Mouse (Mus musculus): ENCODE measurements at regions not wholly inside any gene's neighbourhood (a gene's known extent, or its start where the extent isn't known, plus 50 kb on each side); places are given as distances from the start of the nearest gene placed in this dataset.
A peak's percentile ranks its signal among the peaks of the same experiment; 100 is the strongest.

DNA sequence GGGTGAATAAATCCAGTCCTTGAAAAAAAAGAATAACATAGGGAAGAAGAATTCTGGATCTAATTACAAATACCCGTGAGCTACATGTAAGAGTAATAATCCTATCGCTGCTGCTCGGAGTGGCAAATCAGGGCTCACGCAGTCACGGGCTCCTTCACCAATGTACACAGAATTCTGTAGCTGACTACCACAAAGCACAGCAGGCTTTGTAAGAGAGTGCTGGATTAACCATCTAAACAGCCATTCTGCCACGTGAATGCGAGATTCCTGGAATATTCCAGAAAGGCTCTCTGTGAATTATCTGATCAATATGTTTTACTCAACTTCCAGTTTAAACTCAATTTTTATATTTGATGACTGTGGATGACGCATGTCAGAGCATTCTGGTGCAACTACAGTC, 165.1 kb upstream of the Isl1 start:
- Histone ChIP-seq H3K4me3 (ENCODE audit: low read depth, low read length) (no peak overlapping the region), H3K9ac (replicated peaks; ENCODE audit: low read length, poor library complexity, severe bottlenecking) (no peak overlapping the region), H3K36me3 (ENCODE audit: insufficient read depth, low read length) (no peaks in the 10 kb centered on the region), H3K4me2 (ENCODE audit: low read depth, low read length, poor library complexity, severe bottlenecking) (no peak overlapping the region), H3K27me3 (ENCODE audit: insufficient read depth, low read length) (no peaks in the 10 kb centered on the region), H3K4me1 (ENCODE audit: insufficient read depth, low read length) (no peaks in the 10 kb centered on the region), H3K27ac (ENCODE audit: low read depth, low read length) (no peak overlapping the region), H3K9me3 (ENCODE audit: low read length) (no peaks in the 10 kb centered on the region)
- WGBS = 74% methylated on average over 8 of the region's 8 CpGs
- ATAC-seq (ENCODE audit: low FRiP score) (no peak), DNase-seq (ENCODE audit: low spot score) (no peak)
- TF ChIP-seq CTCF (IDR thresholded peaks at IDR 0.05) = no peak

GRCm38 (mm10) chr13:116461757-116462156, 152.3 kb upstream of the Isl1 start:
- no peak for TF ChIP-seq CTCF (IDR thresholded peaks at IDR 0.05)
- no peaks in the 10 kb centered on the region for H3K36me3 ChIP-seq (ENCODE audit: insufficient read depth, low read length)
- ATAC-seq (ENCODE audit: low FRiP score) (no peak), DNase-seq (ENCODE audit: low spot score) (peak; percentile 28)
- WGBS = 43% methylated on average over 6 of the region's 6 CpGs
- H3K9me3 ChIP-seq (ENCODE audit: low read length) = no peaks in the 10 kb centered on the region
- H3K4me3 ChIP-seq (ENCODE audit: low read depth, low read length) = no peak overlapping the region
- no peak overlapping the region for H3K4me2 ChIP-seq (ENCODE audit: low read depth, low read length, poor library complexity, severe bottlenecking)
- no peak overlapping the region for H3K27ac ChIP-seq (ENCODE audit: low read depth, low read length)
- H3K9ac ChIP-seq (replicated peaks; ENCODE audit: low read length, poor library complexity, severe bottlenecking) = no peak overlapping the region
- H3K4me1 ChIP-seq (ENCODE audit: insufficient read depth, low read length) = no peaks in the 10 kb centered on the region
- H3K27me3 ChIP-seq (ENCODE audit: insufficient read depth, low read length) = no peaks in the 10 kb centered on the region

- ATAC-seq (ENCODE audit: low FRiP score) (no peak), DNase-seq (ENCODE audit: low spot score) (peak; percentile 26)
- no peak overlapping the region for H3K4me3 ChIP-seq (ENCODE audit: low read depth, low read length)
- H3K4me2 ChIP-seq (ENCODE audit: low read depth, low read length, poor library complexity, severe bottlenecking) = no peak overlapping the region
- H3K36me3 ChIP-seq (ENCODE audit: insufficient read depth, low read length) = no peaks in the 10 kb centered on the region
- no peak overlapping the region for H3K9ac ChIP-seq (replicated peaks; ENCODE audit: low read length, poor library complexity, severe bottlenecking)
- 0 out of 2 replicates have a peak, but pooled peaks cover 2% of the 10 kb centered on the region for H3K4me1 ChIP-seq (ENCODE audit: insufficient read depth, low read length)
- 55% methylated on average over 15 of the region's 15 CpGs for WGBS
- no peak overlapping the region for H3K27ac ChIP-seq (ENCODE audit: low read depth, low read length)
- no peaks in the 10 kb centered on the region for H3K27me3 ChIP-seq (ENCODE audit: insufficient read depth, low read length)
- H3K9me3 ChIP-seq (ENCODE audit: low read length) = no peaks in the 10 kb centered on the region
- no peak for TF ChIP-seq CTCF (IDR thresholded peaks at IDR 0.05)
Measured at GRCm38 (mm10) chr13:116443165-116443955, 133.9 kb upstream of the Isl1 start.

- Histone ChIP-seq H3K4me2 (ENCODE audit: low read depth, low read length, poor library complexity, severe bottlenecking) (no peak overlapping the region), H3K4me1 (ENCODE audit: insufficient read depth, low read length) (no peaks in the 10 kb centered on the region), H3K27ac (ENCODE audit: low read depth, low read length) (no peak overlapping the region), H3K9me3 (ENCODE audit: low read length) (no peaks in the 10 kb centered on the region), H3K36me3 (ENCODE audit: insufficient read depth, low read length) (no peaks in the 10 kb centered on the region), H3K27me3 (ENCODE audit: insufficient read depth, low read length) (no peaks in the 10 kb centered on the region), H3K4me3 (ENCODE audit: low read depth, low read length) (no peak overlapping the region), H3K9ac (replicated peaks; ENCODE audit: low read length, poor library complexity, severe bottlenecking) (no peak overlapping the region)
- no peak for DNase-seq (ENCODE audit: low spot score)
- TF ChIP-seq CTCF (IDR thresholded peaks at IDR 0.05) = no peak
- 70% methylated on average over 3 of the region's 3 CpGs for WGBS
- no peak for ATAC-seq (ENCODE audit: low FRiP score)
Measured at GRCm38 (mm10) chr13:116417768-116418167, 108.3 kb upstream of the Isl1 start.

GRCm38 (mm10) chr13:116414473-116414872, 105.0 kb upstream of the Isl1 start:
- Histone ChIP-seq H3K36me3 (ENCODE audit: insufficient read depth, low read length) (no peaks in the 10 kb centered on the region), H3K27me3 (ENCODE audit: insufficient read depth, low read length) (no peaks in the 10 kb centered on the region), H3K9ac (replicated peaks; ENCODE audit: low read length, poor library complexity, severe bottlenecking) (no peak overlapping the region), H3K4me1 (ENCODE audit: insufficient read depth, low read length) (no peaks in the 10 kb centered on the region), H3K9me3 (ENCODE audit: low read length) (no peaks in the 10 kb centered on the region), H3K4me3 (ENCODE audit: low read depth, low read length) (no peak overlapping the region), H3K27ac (ENCODE audit: low read depth, low read length) (no peak overlapping the region), H3K4me2 (ENCODE audit: low read depth, low read length, poor library complexity, severe bottlenecking) (no peak overlapping the region)
- ATAC-seq (ENCODE audit: low FRiP score) (no peak), DNase-seq (ENCODE audit: low spot score) (no peak)
- WGBS = 55% methylated on average over 7 of the region's 7 CpGs
- no peak for TF ChIP-seq CTCF (IDR thresholded peaks at IDR 0.05)

DNA sequence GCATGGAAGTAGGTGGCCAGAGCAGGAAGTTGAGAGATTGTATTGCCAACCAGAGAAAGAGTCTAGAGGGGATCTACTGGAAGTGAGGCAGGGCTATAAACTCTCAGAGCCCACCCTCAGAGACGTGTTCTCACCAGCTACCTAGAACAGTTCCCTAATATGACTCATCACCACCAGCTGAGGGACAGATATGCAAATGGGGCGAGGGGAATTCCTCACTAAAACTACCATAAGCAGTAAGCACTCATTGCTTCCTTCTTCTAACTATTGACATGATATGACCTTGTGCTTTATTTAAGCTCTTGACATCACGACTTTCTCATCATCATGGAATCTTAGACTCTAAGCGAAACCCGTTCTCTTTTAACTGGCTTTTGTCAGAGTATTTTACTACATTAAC, 101.2 kb upstream of the Isl1 start:
- Histone ChIP-seq H3K9me3 (ENCODE audit: low read length) (no peaks in the 10 kb centered on the region), H3K27me3 (ENCODE audit: insufficient read depth, low read length) (no peaks in the 10 kb centered on the region), H3K27ac (ENCODE audit: low read depth, low read length) (no peak overlapping the region), H3K36me3 (ENCODE audit: insufficient read depth, low read length) (no peaks in the 10 kb centered on the region), H3K4me1 (ENCODE audit: insufficient read depth, low read length) (no peaks in the 10 kb centered on the region), H3K9ac (replicated peaks; ENCODE audit: low read length, poor library complexity, severe bottlenecking) (no peak overlapping the region), H3K4me3 (ENCODE audit: low read depth, low read length) (no peak overlapping the region), H3K4me2 (ENCODE audit: low read depth, low read length, poor library complexity, severe bottlenecking) (no peak overlapping the region)
- DNase-seq (ENCODE audit: low spot score) (no peak), ATAC-seq (ENCODE audit: low FRiP score) (no peak)
- TF ChIP-seq CTCF (IDR thresholded peaks at IDR 0.05) = no peak
- WGBS = 80% methylated on average over 5 of the region's 5 CpGs

Measured in midbrain, postnatal 0 days (tissue).